Comparison of ENCODE assay signal across 8 mouse cellular contexts in the genomic region with DNA sequence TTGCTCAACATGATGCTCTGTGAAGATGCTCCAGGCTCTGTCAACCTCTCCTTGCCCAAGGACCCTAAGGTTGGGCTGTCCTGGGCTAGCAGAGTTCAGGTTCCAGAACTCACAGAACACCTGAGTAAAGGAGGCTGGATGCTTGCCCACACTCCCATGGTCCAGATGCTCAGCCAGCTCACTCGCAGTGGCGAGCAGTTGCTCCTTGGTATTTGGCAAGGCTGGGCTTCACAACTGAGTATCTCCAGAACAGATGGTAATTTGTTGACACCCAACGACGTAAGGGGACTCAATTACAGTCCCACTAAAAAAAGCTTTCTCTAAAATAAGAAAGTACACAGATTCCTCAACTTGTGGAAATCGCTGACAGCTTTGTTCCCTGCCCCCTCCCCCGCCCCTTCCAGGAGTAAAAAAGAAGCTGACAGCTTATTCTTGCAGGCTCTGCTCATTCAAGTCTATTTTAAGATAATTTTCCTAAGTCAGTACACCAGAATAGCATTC.
DNase-seq lines count a peak whose midpoint lies in the region; ATAC-seq and TF ChIP-seq lines count a peak whose summit lies in the region.

No protein-coding gene starts in this region.

- WGBS in forebrain, embryonic 10.5 days: 79% methylated on average over 6 of the region's 6 CpGs
- 74% methylated on average over 6 of the region's 6 CpGs for WGBS in forebrain, embryonic 11.5 days
- WGBS in cerebellum, adult 2 months: 22% methylated on average over 6 of the region's 6 CpGs

- no peak for TF ChIP-seq CTCF in cerebellum, adult 2 months (IDR thresholded peaks at IDR 0.05; ENCODE audit: borderline replicate concordance, insufficient read depth, low read depth, low read length)

- H3K4me1 ChIP-seq in forebrain, embryonic 10.5 days: peaks cover 46% of the 10 kb centered on the region
- peaks cover 12% of the 10 kb centered on the region; the same call in 1 of the 2 replicates for H3K4me1 ChIP-seq in forebrain, embryonic 11.5 days (replicated peaks; ENCODE audit: control insufficient read depth, insufficient read depth, low read length)
- H3K4me1 ChIP-seq in cerebellum, adult 2 months (ENCODE audit: control insufficient read depth, insufficient read depth, low read length): peaks cover 26% of the 10 kb centered on the region

- H3K4me3 ChIP-seq in forebrain, embryonic 10.5 days: no peak overlapping the region
- no peak overlapping the region for H3K4me3 ChIP-seq in forebrain, embryonic 11.5 days (ENCODE audit: low read depth, low read length)
- H3K4me3 ChIP-seq in cerebellum, adult 2 months (replicated peaks; ENCODE audit: insufficient read depth, low read depth, low read length): no peak overlapping the region

- TF ChIP-seq POLR2A in cerebellum, adult 2 months (IDR thresholded peaks at IDR 0.05; ENCODE audit: borderline replicate concordance, insufficient read depth, low read length): no peak

- H3K27me3 ChIP-seq in forebrain, embryonic 10.5 days (ENCODE audit: poor library complexity, severe bottlenecking): peaks cover 23% of the 10 kb centered on the region
- no peaks in the 10 kb centered on the region; the same call in 1 of the 2 replicates for H3K27me3 ChIP-seq in forebrain, embryonic 11.5 days (ENCODE audit: control insufficient read depth, insufficient read depth, low read length)
- H3K27me3 ChIP-seq in cerebellum, adult 2 months (ENCODE audit: control insufficient read depth, insufficient read depth, low read length): no peaks in the 10 kb centered on the region

- DNase-seq in forebrain, embryonic 10.5 days (ENCODE audit: extremely low spot score, low spot score): no peak
- DNase-seq in forebrain, embryonic 11.5 days (ENCODE audit: low spot score): no peak
- DNase-seq in cerebellum, adult 2 months: peak; percentile 69 to 80
- DNase-seq in gastrocnemius, postnatal 10 days: peak; percentile 44
- DNase-seq in layer of hippocampus, adult 9-11 months: peak; percentile 89
- peak; percentile 74 to 84 for DNase-seq in right cerebral cortex, adult 2 months (ENCODE audit: low spot score in 2 of 2)
- no peak for DNase-seq in retina, postnatal 1 day
- no peak for DNase-seq in embryo, embryonic 10.5 days (ENCODE audit: low spot score)

- no peak overlapping the region for H3K4me2 ChIP-seq in forebrain, embryonic 11.5 days (ENCODE audit: low read depth, low read length, severe bottlenecking)

- H3K9me3 ChIP-seq in forebrain, embryonic 10.5 days: no peaks in the 10 kb centered on the region
- H3K9me3 ChIP-seq in forebrain, embryonic 11.5 days (ENCODE audit: control insufficient read depth, low read length): no peaks in the 10 kb centered on the region

- H3K9ac ChIP-seq in forebrain, embryonic 11.5 days (ENCODE audit: low read length): no peak overlapping the region

- no peak for ATAC-seq in forebrain, embryonic 11.5 days (replicated peaks; ENCODE audit: low FRiP score)

- H3K27ac ChIP-seq in forebrain, embryonic 10.5 days: peak overlapping the region; percentile 53; the same call in 1 of the 2 replicates
- no peak overlapping the region for H3K27ac ChIP-seq in forebrain, embryonic 11.5 days (ENCODE audit: low read depth, low read length)
- no peak overlapping the region for H3K27ac ChIP-seq in cerebellum, adult 2 months (ENCODE audit: insufficient read depth, low read length)

- H3K36me3 ChIP-seq in forebrain, embryonic 10.5 days (replicated peaks): no peaks in the 10 kb centered on the region
- no peaks in the 10 kb centered on the region for H3K36me3 ChIP-seq in forebrain, embryonic 11.5 days (ENCODE audit: control insufficient read depth, insufficient read depth, low read length)

Comparison
In these comparisons a context has a peak if more than half of its experiments do, and no peak if none do; other contexts are left out.
1. DNase-seq: peak in cerebellum, adult 2 months (2 of 2), gastrocnemius, postnatal 10 days (single experiment), layer of hippocampus, adult 9-11 months (single experiment) and right cerebral cortex, adult 2 months (2 of 2); none in forebrain, embryonic 10.5 days (single experiment), forebrain, embryonic 11.5 days (single experiment), retina, postnatal 1 day (single experiment) and embryo, embryonic 10.5 days (single experiment).